26 mouse cellular contexts compared by ENCODE assay signal in genomic region chr1:171422504-171423095, GRCm38 (mm10). TPM values are rescaled to one million over a fixed set of nuclear protein-coding genes. Genes with fewer than 3 reads are reported as not detected.
DNase-seq lines count a peak whose midpoint lies in the region; ATAC-seq and TF ChIP-seq lines count a peak whose summit lies in the region.
"Had no signal": no experiment of that assay in that cellular context is flagged by ENCODE, and none has a peak within 500 bp of the region (broad histone marks: within the 10 kb centered on the region; RNA-seq: fewer than 3 reads in every experiment).

No protein-coding gene starts in this region.

- no peak overlapping the region for H3K4me3 ChIP-seq in intestine, embryonic 15.5 days (replicated peaks)
- no peak overlapping the region for H3K4me3 ChIP-seq in intestine, postnatal 0 days (ENCODE audit: low read depth, low read length)
- no peak overlapping the region for H3K4me3 ChIP-seq in lung, postnatal 0 days (ENCODE audit: low read depth, low read length)
- H3K4me3 ChIP-seq: embryonic facial prominence, embryonic 13.5 days; erythroblast, embryonic 14.5 days; forebrain, embryonic 12.5 days; heart, embryonic 13.5 days; hindbrain, embryonic 13.5 days; limb, embryonic 13.5 days had no signal

- no peaks in the 10 kb centered on the region for H3K9me3 ChIP-seq in intestine, embryonic 15.5 days
- no peaks in the 10 kb centered on the region for H3K9me3 ChIP-seq in intestine, postnatal 0 days (ENCODE audit: control insufficient read depth)
- H3K9me3 ChIP-seq in lung, postnatal 0 days (ENCODE audit: low read length), result no peaks in the 10 kb centered on the region
- H3K9me3 ChIP-seq: embryonic facial prominence, embryonic 13.5 days; forebrain, embryonic 12.5 days; heart, embryonic 13.5 days; hindbrain, embryonic 13.5 days; limb, embryonic 13.5 days had no signal

- peaks cover 8% of the 10 kb centered on the region; the same call in 1 of the 2 replicates for H3K4me1 ChIP-seq in intestine, embryonic 15.5 days (replicated peaks)
- H3K4me1 ChIP-seq in intestine, postnatal 0 days (replicated peaks; ENCODE audit: control insufficient read depth, insufficient read depth, low read length), result no peaks in the 10 kb centered on the region
- no peaks in the 10 kb centered on the region for H3K4me1 ChIP-seq in lung, postnatal 0 days (ENCODE audit: insufficient read depth, low read depth, low read length)
- H3K4me1 ChIP-seq: embryonic facial prominence, embryonic 13.5 days; forebrain, embryonic 12.5 days; limb, embryonic 13.5 days had no signal

- H3K9ac ChIP-seq in intestine, embryonic 15.5 days, result no peak overlapping the region
- H3K9ac ChIP-seq in intestine, postnatal 0 days (ENCODE audit: low read depth, low read length), result no peak overlapping the region
- no peak overlapping the region for H3K9ac ChIP-seq in lung, postnatal 0 days (replicated peaks; ENCODE audit: low read depth)
- H3K9ac ChIP-seq: embryonic facial prominence, embryonic 13.5 days; forebrain, embryonic 12.5 days; heart, embryonic 13.5 days; hindbrain, embryonic 13.5 days; limb, embryonic 13.5 days had no signal

- H3K4me2 ChIP-seq in intestine, embryonic 15.5 days (replicated peaks), result no peak overlapping the region
- H3K4me2 ChIP-seq in intestine, postnatal 0 days (replicated peaks; ENCODE audit: low read depth), result no peak overlapping the region
- H3K4me2 ChIP-seq in lung, postnatal 0 days (replicated peaks; ENCODE audit: low read depth, low read length), result no peak overlapping the region
- H3K4me2 ChIP-seq: embryonic facial prominence, embryonic 13.5 days; forebrain, embryonic 12.5 days; heart, embryonic 13.5 days; hindbrain, embryonic 13.5 days; limb, embryonic 13.5 days; midbrain, embryonic 11.5 days had no signal

- H3K27ac ChIP-seq in intestine, embryonic 15.5 days, result no peak overlapping the region
- no peak overlapping the region for H3K27ac ChIP-seq in intestine, postnatal 0 days (ENCODE audit: low read depth, low read length)
- H3K27ac ChIP-seq in lung, postnatal 0 days (ENCODE audit: low read length), result no peak overlapping the region
- H3K27ac ChIP-seq: embryonic facial prominence, embryonic 13.5 days; forebrain, embryonic 12.5 days; heart, embryonic 13.5 days; hindbrain, embryonic 13.5 days; limb, embryonic 13.5 days; macrophage had no signal

- 74% methylated on average over 8 of the region's 8 CpGs for WGBS in intestine, embryonic 15.5 days
- WGBS in intestine, postnatal 0 days, result 70% methylated on average over 8 of the region's 8 CpGs
- 64% methylated on average over 8 of the region's 8 CpGs for WGBS in lung, postnatal 0 days

- TF ChIP-seq EP300 in lung, postnatal 0 days (IDR thresholded peaks at IDR 0.05), result no peak

- TF ChIP-seq CTCF in intestine, postnatal 0 days (IDR thresholded peaks at IDR 0.05; ENCODE audit: low read depth), result no peak
- TF ChIP-seq CTCF in lung, postnatal 0 days (IDR thresholded peaks at IDR 0.05), result no peak

- peak; percentile 15 for DNase-seq in 416B (ENCODE audit: low read depth)
- peak; percentile 52 for DNase-seq in lung, postnatal 0 days (ENCODE audit: low spot score)
- DNase-seq in left cerebral cortex, adult 18-20 months (ENCODE audit: low spot score in 2 of 2), result no peak
- DNase-seq in right cerebral cortex, postnatal 36 days (ENCODE audit: low spot score in 2 of 2), result no peak
- DNase-seq in cerebellum, postnatal 25 days, result no peak
- DNase-seq: adrenal gland, adult 2 months; cerebellum, adult 11-12 months; cerebellum, postnatal 14 days; embryo, embryonic 11 days; gastrocnemius, postnatal 25 days; heart, adult 18-20 months; kidney, adult 8-10 months; kidney, postnatal 4 days had no signal

- peak; percentile 37; the same call in 1 of the 2 replicates for ATAC-seq in intestine, embryonic 15.5 days
- no peak for ATAC-seq in intestine, postnatal 0 days
- peak; percentile 42; the same call in 1 of the 2 replicates for ATAC-seq in lung, postnatal 0 days
- ATAC-seq in megakaryocyte-erythroid progenitor cell, adult 5-6 weeks (replicated peaks; ENCODE audit: low FRiP score, low TSS enrichment, poor library complexity, severe bottlenecking), result peak; percentile 69
- ATAC-seq: CD4-positive, CD25-positive, alpha-beta regulatory T cell, adult 4 months had no signal

- peaks cover 10% of the 10 kb centered on the region for H3K36me3 ChIP-seq in intestine, embryonic 15.5 days
- peaks cover 31% of the 10 kb centered on the region for H3K36me3 ChIP-seq in intestine, postnatal 0 days (ENCODE audit: control insufficient read depth, insufficient read depth)
- H3K36me3 ChIP-seq in lung, postnatal 0 days (ENCODE audit: insufficient read depth, low read length), result no peaks in the 10 kb centered on the region

- no peaks in the 10 kb centered on the region; the same call in 1 of the 2 replicates for H3K27me3 ChIP-seq in intestine, embryonic 15.5 days (replicated peaks)
- no peaks in the 10 kb centered on the region for H3K27me3 ChIP-seq in intestine, postnatal 0 days (replicated peaks; ENCODE audit: control insufficient read depth, insufficient read depth, low read length)
- no peaks in the 10 kb centered on the region for H3K27me3 ChIP-seq in lung, postnatal 0 days (replicated peaks; ENCODE audit: insufficient read depth, low read length)
- H3K27me3 ChIP-seq: embryonic facial prominence, embryonic 13.5 days; forebrain, embryonic 12.5 days; heart, embryonic 13.5 days; hindbrain, embryonic 13.5 days; limb, embryonic 13.5 days had no signal

RNA-seq across cellular contexts. Expression of gene Tstd1, which starts 3.9 kb away (rescaled TPM):
- polyA plus RNA-seq in intestine, embryonic 15.5 days (2015; fragmentation: Nextera tagmentation; extraction: Ambion mirVana), result 3.3 and 3.8 TPM in 2 replicates
- 1.7 and 2.8 TPM in 2 replicates for polyA plus RNA-seq in intestine, postnatal 0 days (2015; fragmentation: Nextera tagmentation; extraction: Ambion mirVana)
- polyA plus RNA-seq in lung, postnatal 0 days (2015; fragmentation: Nextera tagmentation; extraction: Ambion mirVana), result 7.1 and 7.8 TPM in 2 replicates
- total RNA-seq in megakaryocyte-erythroid progenitor cell, adult 5-6 weeks (2014; fragmentation: Nextera tagmentation), result not detected in 2 replicates
- 1.1 TPM in 1 of 2 replicates, not detected in the other for total RNA-seq in megakaryocyte-erythroid progenitor cell, adult 5-6 weeks (2017)
- total RNA-seq in left cerebral cortex, adult 18-20 months (2021), result 1 to 10 TPM; 1.4 to 2.3 TPM
- total RNA-seq: midbrain, postnatal 0 days had no signal
- polyA plus RNA-seq: erythroblast, embryonic 14.5 days; macrophage had no signal

RNA-seq across cellular contexts. Expression of gene Usf1, which starts 11.5 kb away (rescaled TPM):
- 62.1 and 62.5 TPM in 2 replicates for polyA plus RNA-seq in intestine, embryonic 15.5 days (2015; fragmentation: Nextera tagmentation; extraction: Ambion mirVana)
- 35.1 and 36.5 TPM in 2 replicates for polyA plus RNA-seq in intestine, postnatal 0 days (2015; fragmentation: Nextera tagmentation; extraction: Ambion mirVana)
- 66.4 and 67.7 TPM in 2 replicates for polyA plus RNA-seq in lung, postnatal 0 days (2015; fragmentation: Nextera tagmentation; extraction: Ambion mirVana)
- total RNA-seq in megakaryocyte-erythroid progenitor cell, adult 5-6 weeks (2014; fragmentation: Nextera tagmentation), result 24.1 and 32.0 TPM in 2 replicates
- total RNA-seq in megakaryocyte-erythroid progenitor cell, adult 5-6 weeks (2017), result 46.2 and 60.5 TPM in 2 replicates
- 100 to 1,000 TPM in 1 of 2 experiments, 10 to 100 TPM in 1; 99.0 to 105 TPM for total RNA-seq in left cerebral cortex, adult 18-20 months (2021)

RNA-seq across cellular contexts. Expression of gene F11r, which starts 14.7 kb away (rescaled TPM):
- 88.1 and 100 TPM in 2 replicates for polyA plus RNA-seq in intestine, embryonic 15.5 days (2015; fragmentation: Nextera tagmentation; extraction: Ambion mirVana)
- 72.5 and 83.1 TPM in 2 replicates for polyA plus RNA-seq in intestine, postnatal 0 days (2015; fragmentation: Nextera tagmentation; extraction: Ambion mirVana)
- polyA plus RNA-seq in lung, postnatal 0 days (2015; fragmentation: Nextera tagmentation; extraction: Ambion mirVana), result 177 and 239 TPM in 2 replicates
- not detected in 2 replicates for total RNA-seq in megakaryocyte-erythroid progenitor cell, adult 5-6 weeks (2014; fragmentation: Nextera tagmentation)
- 0.38 and 2.3 TPM in 2 replicates for total RNA-seq in megakaryocyte-erythroid progenitor cell, adult 5-6 weeks (2017)
- 1 to 10 TPM; 4.5 to 5.4 TPM for total RNA-seq in left cerebral cortex, adult 18-20 months (2021)
- polyA plus RNA-seq: erythroblast, embryonic 14.5 days had no signal

RNA-seq across cellular contexts. Expression of gene Arhgap30, which starts 33.8 kb away (rescaled TPM):
- 2.2 and 2.4 TPM in 2 replicates for polyA plus RNA-seq in intestine, embryonic 15.5 days (2015; fragmentation: Nextera tagmentation; extraction: Ambion mirVana)
- polyA plus RNA-seq in intestine, postnatal 0 days (2015; fragmentation: Nextera tagmentation; extraction: Ambion mirVana), result 1.3 TPM in 2 replicates
- 3.5 and 4.1 TPM in 2 replicates for polyA plus RNA-seq in lung, postnatal 0 days (2015; fragmentation: Nextera tagmentation; extraction: Ambion mirVana)
- total RNA-seq in megakaryocyte-erythroid progenitor cell, adult 5-6 weeks (2014; fragmentation: Nextera tagmentation), result 11.8 and 20.7 TPM in 2 replicates
- total RNA-seq in megakaryocyte-erythroid progenitor cell, adult 5-6 weeks (2017), result 18.7 and 28.7 TPM in 2 replicates
- total RNA-seq in left cerebral cortex, adult 18-20 months (2021), result 1 to 10 TPM; 2.2 to 2.6 TPM

RNA-seq across cellular contexts. Expression of gene Nectin4, which starts 52.7 kb away (rescaled TPM):
- polyA plus RNA-seq in intestine, embryonic 15.5 days (2015; fragmentation: Nextera tagmentation; extraction: Ambion mirVana), result 3.7 and 3.8 TPM in 2 replicates
- polyA plus RNA-seq in intestine, postnatal 0 days (2015; fragmentation: Nextera tagmentation; extraction: Ambion mirVana), result 0.38 and 0.48 TPM in 2 replicates
- polyA plus RNA-seq in lung, postnatal 0 days (2015; fragmentation: Nextera tagmentation; extraction: Ambion mirVana), result 10.1 and 10.2 TPM in 2 replicates
- not detected in 2 replicates for total RNA-seq in megakaryocyte-erythroid progenitor cell, adult 5-6 weeks (2014; fragmentation: Nextera tagmentation)
- 0.14 and 0.27 TPM in 2 replicates for total RNA-seq in megakaryocyte-erythroid progenitor cell, adult 5-6 weeks (2017)
- 1 to 10 TPM; 3.6 to 4.7 TPM for total RNA-seq in left cerebral cortex, adult 18-20 months (2021)
- total RNA-seq: gastrocnemius, postnatal 25 days had no signal
- polyA plus RNA-seq: erythroblast, embryonic 14.5 days had no signal

Comparison
In these comparisons a context has a peak if more than half of its experiments do, and no peak if none do; other contexts are left out.
1. DNase-seq: peak in 416B (single experiment) and lung, postnatal 0 days (single experiment); none in left cerebral cortex, adult 18-20 months (0 of 2), right cerebral cortex, postnatal 36 days (0 of 2) and cerebellum, postnatal 25 days (0 of 2).